Mouse (Mus musculus) thymus, postnatal 25 days (tissue): ENCODE results near the gene Il5.
A peak's percentile ranks its signal among the peaks of the same experiment; 100 is the strongest.
"Not testable (repeated sequence)": the region's sequence is repeated elsewhere in the genome, so short reads cannot be mapped to it uniquely, and the experiment has no call there.

Experiments used
- DNase-seq: peaks from one replicate; pipeline ENCODE4 v3.0.0; 2022

The Il5 gene

GRCm38 (mm10) chr11:53745260-53745659 lies 24.7 kb downstream of the Il5 start:
- DNase-seq = no peak

DNA sequence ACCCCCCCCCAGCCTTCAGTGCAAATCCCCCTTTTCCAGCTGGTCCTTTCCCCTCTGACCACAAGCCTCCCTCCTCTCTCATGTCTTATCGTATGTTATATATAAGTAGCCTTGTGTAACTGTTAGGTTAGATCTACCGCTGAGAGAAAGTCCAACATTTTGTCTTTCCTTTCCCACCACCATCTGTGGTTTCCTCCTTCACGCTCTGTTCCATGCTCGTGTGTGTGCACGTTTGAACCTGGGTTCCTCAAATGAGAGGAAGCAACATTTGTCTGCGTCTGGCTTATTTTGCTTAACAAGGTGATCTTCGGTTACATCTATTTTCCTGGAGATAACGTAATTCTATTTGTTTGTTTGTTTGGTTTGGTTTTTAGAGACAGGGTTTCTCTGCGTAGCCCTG lies 27.4 kb downstream of the Il5 start:
- DNase-seq = no peak

- no peak for DNase-seq
These were observed 28.0 kb downstream of the Il5 start for GRCm38 (mm10) chr11:53748614-53749013.

GRCm38 (mm10) chr11:53749306-53749705 lies 28.7 kb downstream of the Il5 start:
- DNase-seq = no peak

- no peak for DNase-seq
These were observed 29.2 kb downstream of the Il5 start for GRCm38 (mm10) chr11:53749716-53750352.

DNA sequence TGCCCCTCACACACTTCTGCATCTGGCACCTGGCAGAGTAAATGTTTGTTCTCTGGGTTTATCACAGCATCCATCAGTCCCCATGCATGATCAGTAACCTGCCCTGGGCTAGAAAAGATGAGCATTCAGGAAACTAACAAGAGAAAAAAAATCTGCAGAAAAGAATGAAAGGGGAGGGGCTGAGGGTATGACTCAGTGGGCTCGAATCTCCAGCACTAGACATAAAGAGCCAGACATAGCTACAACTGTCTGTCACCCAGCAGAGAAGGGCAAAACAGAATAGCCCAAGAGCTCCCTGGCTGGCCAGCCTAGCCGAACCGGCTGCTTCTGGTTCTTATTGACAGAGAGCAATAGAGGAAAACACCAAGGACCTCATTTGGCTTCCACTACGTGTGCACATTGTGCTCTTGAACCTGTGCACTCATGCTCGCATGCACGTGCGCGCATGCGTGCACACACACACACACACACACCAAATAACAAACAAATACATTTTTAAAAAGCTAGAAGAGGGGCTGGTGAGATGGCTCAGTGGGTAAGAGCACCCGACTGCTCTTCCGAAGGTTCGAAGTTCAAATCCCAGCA lies 34.5 kb downstream of the Il5 start:
- peak; percentile 47 for DNase-seq

GRCm38 (mm10) chr11:53757612-53758011 lies 37.0 kb downstream of the Il5 start:
- no peak for DNase-seq

DNA sequence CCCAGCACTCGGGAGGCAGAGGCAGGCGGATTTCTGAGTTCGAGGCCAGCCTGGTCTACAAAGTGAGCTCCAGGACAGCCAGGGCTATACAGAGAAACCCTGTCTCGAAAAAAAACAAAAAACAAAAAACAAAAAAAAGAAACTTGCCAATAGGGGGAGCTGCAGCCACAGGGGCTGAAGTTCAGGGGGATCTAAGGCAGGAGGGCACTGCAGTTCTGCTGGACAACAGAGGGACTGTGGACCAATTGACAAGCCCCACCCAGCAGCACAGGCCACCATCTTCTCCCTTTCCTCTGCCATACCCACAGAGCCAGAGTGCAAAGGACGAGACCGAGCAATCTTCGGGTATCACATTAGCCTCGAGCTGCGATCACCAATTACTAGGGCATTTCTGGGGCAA lies 37.4 kb downstream of the Il5 start:
- DNase-seq = not testable (repeated sequence)

GRCm38 (mm10) chr11:53758791-53759351 lies 38.3 kb downstream of the Il5 start:
- peak; percentile 67 for DNase-seq

- no peak for DNase-seq
These were observed 39.2 kb downstream of the Il5 start for GRCm38 (mm10) chr11:53759545-53760406.

DNA sequence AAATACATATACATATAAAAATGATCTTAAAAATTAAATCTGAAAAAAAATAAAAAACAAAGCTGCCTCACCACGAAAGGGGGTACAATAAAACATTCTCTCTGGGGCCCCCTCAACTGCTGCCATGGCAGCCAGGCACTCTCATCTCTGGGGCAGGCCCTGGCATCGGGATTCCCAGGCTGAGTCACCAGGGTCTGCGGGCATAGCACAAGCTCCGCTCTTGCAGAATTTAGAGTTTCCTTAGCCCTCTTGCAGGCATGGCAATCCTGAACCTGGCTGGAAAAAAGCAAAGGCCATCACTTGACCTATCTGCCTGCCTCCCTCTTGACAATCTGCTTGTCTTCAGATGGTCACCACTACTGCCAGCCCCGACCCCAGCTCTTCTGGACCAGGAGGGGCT lies 40.7 kb downstream of the Il5 start:
- DNase-seq = no peak

- DNase-seq = no peak
These were observed 41.2 kb downstream of the Il5 start for GRCm38 (mm10) chr11:53761822-53762221.

- no peak for DNase-seq
These were observed 41.8 kb downstream of the Il5 start for GRCm38 (mm10) chr11:53762426-53762825.

GRCm38 (mm10) chr11:53762827-53763495 lies 42.4 kb downstream of the Il5 start:
- peak; percentile 74 for DNase-seq

DNA sequence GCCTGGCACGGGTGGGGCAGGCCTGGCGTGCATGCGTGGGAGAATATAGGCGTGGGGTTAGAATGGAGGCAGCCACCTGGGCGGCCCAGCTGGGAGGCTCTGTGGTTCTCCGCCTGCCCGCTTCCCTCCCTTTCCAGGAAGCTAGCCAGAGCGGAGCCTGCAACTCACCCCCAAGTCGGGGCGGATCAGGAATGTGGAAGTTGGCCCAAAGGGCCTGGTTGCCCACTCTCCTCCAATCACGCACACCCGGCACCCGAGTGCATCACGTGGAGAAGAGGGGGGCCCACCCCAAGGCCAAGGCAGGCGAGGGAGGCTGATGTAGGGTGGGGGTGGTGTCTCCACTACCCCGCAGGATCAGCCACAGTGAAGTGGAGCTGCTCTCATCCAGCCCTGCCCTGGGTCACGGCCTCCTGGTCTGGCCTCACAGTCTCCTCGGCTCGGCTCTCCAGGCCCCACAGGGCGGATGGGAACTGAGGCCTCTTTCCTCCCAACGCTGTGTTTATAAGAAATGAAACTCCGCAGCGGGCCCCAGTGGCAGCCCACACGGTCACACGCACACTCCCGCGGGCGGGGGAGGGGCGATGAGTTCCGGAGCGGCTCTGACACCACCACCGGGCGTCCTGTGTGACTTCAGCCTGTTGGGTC lies 43.0 kb downstream of the Il5 start:
- DNase-seq = peak; percentile 93

DNA sequence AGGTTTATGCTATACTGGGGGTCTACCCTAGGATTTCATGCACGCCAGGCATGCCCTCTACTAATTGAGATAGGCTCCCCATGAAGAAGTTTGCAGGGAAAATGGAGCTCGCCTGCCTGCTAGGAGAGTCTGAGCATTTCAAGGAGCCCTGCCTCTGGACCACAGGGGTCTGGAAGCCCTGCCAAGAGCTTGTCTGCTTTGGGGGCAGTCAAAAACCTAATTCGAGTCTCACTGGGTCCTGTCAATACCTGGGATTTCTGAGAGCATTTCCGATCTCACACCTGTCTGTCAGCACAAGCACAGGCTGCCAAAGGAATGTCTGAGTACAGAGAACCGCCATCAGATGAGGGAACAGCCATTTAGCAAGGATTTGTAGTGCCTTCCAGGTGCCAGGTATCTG lies 44.0 kb downstream of the Il5 start:
- DNase-seq = no peak

- no peak for DNase-seq
These were observed 48.0 kb downstream of the Il5 start for GRCm38 (mm10) chr11:53768422-53769184.

DNA sequence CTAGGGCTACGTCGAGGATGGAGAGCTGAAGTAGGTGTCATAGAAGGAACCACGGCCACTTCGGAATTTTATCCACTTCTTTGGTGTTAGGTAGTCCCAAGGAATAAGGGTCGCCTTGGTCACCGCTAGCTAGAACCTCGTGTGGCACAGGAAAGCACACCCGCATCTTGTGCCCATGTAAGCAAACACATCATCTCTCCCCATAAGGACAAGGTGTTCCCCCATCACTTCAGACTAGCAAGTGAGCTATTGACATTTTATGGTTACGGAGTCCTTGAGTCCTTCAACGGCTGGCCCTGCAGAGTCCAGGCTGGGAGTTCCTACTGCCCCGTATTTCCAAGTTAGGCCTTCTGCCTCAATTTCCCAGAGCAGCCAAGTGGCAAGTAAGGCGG lies 48.6 kb downstream of the Il5 start:
- no peak for DNase-seq

- DNase-seq = peak; percentile 98
These were observed 49.1 kb downstream of the Il5 start, which contains the start of gene Irf1 for GRCm38 (mm10) chr11:53769760-53770124. TSS of gene Irf1 (plus strand) at chr11:53770014.

DNA sequence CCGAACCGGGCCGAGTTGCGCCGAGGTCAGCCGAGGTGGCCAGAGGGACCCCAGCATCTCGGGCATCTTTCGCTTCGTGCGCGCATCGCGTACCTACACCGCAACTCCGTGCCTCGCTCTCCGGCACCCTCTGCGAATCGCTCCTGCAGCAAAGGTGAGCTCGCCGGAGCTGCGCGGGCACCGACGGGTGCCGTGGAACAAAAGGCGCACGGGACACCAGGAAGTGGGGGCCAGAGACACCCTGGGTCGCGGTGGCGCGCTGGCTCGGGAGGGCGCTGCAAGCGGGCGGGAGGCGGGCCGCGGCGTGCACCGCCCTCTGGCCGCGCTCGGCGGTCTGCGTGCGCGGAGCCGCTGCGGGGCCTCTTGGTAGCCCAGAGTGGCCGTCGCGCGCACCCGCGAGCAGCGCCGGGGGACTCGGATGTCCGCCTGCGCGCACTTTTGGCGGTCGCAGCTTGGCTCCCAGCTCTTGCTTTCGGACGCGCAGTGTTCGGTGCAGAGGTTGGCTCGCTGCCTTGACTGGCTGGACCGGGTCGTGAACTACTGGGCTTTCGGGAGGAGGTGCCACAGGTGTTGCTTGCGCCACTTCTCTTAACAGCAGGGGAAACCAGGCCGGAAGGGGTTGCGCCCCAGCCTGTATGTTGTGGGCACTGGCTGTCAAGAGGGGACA lies 49.7 kb downstream of the Il5 start:
- DNase-seq = peak; percentile 79
